Mouse (Mus musculus): ENCODE measurements around the gene Pcyt2.

Gene Pcyt2

GRCm38 (mm10) chr11:120633520-120634343, 16.0 kb upstream of the Pcyt2 start, which contains the start of gene Mafg:
Gene Mafg (minus strand): TSS chr11:120633600.
- DNase-seq (ENCODE audit: low spot score in 2 of 2) = peak; percentile 87 to 94

DNA sequence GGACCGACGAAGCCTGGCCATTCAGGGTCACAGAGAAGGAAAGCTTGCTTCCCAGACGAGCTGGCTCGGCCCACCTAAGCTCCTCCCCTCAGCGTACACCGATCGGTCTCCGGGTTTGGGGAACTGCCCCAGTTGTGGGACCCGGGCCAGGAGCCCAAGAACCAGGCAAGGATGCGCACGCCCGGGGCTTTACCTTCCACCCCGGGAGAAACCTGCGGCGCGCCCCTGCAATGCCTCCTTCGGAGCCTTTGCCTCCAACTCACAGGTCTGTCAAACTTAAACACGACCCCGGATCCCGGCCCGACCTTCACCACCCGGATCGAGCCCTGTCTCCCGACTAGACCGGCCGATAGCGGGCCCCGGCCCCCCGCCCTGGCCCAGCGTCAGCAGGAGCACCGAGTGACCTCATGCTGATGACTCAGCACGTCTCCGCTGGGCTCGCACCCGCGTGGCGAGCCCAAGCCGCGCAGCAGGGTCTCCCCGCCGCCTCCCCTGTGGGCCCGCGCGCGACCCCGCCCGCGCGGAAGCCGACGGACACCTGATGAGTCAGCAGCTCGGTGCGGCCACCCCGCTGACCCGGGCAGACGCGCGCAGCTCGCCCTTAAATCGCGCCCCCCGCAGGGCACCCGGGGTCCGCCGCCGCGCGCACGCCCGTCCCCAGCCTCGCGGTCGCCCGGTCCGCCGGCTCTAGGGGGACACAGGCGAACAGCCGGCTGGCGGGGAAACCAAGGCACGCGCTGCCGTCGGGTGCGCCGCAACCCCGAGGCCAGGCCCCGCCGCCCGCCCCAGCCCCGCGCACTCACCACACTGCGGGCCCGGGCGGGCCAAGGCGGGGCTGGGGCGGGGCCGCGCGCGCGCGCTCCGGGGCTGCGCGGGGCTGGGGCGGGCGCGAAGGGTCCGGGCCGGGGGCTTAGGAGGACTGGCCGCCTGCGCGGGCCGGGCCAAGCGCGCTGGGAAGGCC, 15.1 kb upstream of the Pcyt2 start:
- DNase-seq (ENCODE audit: low spot score in 2 of 2) = peak; percentile 64 to 78

GRCm38 (mm10) chr11:120631726-120632448, 14.2 kb upstream of the Pcyt2 start:
- DNase-seq (ENCODE audit: low spot score in 2 of 2) = no peak

DNA sequence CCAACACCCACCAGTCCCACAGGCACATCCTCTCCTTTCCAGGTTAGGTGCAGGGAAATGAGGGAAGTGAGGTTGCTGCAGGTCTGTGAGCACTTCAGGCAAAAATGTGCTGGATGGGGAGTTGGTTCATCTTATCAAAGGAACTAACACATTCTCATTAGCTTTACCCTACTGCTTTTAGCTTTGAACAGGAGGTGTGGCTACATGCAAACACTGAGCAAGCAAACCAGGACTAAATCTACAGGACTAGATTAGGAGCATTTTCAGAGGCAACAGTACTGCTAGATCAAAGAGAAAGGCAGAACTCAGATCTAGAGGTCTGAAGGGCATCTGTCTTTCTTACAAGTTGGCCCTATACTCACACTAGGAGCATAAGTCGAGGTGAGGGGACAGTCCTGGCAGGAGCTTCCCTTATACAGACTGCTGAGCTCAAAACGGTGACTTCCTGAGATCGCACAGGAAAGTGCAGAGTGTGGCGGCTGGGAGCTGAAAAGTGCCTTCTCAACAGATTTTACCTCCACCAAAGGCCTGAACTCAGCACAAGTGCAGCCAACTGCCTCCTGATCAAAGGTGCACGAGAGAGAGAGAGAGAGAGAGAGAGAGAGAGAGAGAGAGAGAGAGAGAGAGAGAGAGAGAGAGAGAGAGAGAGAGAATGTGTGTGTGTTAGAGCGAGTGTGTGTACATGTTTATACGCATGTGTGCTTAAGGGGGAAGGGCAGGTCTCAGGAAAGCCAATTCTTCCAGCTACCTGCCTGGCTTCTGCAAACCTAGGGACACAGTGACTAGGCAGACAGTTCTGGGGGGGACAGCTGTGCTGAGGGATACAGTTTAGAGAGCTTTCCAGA, 13.4 kb upstream of the Pcyt2 start:
- DNase-seq (ENCODE audit: low spot score in 2 of 2) = no peak

DNA sequence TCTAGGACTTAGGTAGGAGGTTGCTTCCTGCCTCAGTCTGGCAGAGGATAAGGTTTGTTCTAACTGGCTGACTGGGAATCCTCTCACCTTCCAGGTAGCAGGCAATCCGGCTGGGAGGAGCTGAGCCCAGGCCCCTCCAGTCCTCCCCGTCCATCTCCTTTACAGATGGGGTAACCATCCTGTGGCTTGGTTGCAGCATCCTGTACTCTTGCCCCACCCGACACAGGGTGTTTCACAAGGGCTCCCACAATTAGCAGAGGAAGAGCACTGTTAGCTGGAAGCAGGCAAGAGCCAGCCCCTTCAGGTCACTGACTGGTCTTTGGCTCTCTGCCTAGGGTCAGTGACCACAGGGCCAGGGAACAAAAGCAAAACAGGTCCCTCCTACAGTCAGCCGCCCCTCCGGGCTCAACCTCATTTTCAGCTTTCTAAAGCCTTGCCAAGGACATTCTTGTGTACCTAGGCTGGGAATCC, 12.7 kb upstream of the Pcyt2 start:
- peak in 1 of 2 experiments; percentile 44 for DNase-seq (ENCODE audit: low spot score in 2 of 2)

- DNase-seq (ENCODE audit: low spot score in 2 of 2) = peak in 1 of 2 experiments; percentile 62
Measured at GRCm38 (mm10) chr11:120629911-120630310, 12.2 kb upstream of the Pcyt2 start.

GRCm38 (mm10) chr11:120629341-120629730, 11.6 kb upstream of the Pcyt2 start:
- no peak for DNase-seq (ENCODE audit: low spot score in 2 of 2)

DNA sequence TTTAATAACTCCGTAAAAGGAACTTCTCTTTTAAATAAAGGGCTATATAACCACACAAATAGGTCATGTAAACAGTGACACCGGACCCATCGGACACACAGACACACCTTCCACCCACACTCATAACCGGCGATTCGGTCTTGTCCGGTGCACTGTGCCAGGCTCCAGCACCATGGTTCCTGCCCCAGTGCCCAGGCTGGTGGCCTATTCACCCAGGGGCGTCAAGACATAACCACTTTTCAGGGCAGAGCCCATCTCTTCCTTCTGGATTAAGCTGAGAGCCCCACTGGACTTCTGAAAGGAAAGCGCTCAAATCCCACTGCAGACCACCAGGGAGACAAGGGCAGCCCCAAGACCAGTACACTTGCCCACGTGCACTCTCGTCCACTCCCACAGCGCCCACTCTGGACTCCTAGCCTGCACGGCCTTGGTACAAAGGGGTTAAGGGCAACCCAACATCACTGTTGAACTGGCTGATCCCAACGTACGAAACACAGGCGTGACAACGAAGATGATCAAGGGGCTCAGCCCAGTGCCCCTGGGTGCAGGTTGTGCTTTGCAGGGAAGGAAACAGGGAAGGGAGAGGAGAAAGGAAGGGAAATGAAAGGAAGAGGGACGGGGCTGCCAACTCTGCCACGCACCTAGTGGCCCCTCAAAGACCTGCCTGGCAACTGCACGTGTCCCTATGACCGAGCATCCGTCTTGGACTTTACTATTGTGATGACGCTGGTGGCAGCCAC, 11.0 kb upstream of the Pcyt2 start:
- DNase-seq (ENCODE audit: low spot score in 2 of 2) = no peak

GRCm38 (mm10) chr11:120627468-120628300, 9.9 kb upstream of the Pcyt2 start:
- no peak for DNase-seq (ENCODE audit: low spot score in 2 of 2)

GRCm38 (mm10) chr11:120626785-120627467, 9.2 kb upstream of the Pcyt2 start:
- no peak for DNase-seq (ENCODE audit: low spot score in 2 of 2)

DNA sequence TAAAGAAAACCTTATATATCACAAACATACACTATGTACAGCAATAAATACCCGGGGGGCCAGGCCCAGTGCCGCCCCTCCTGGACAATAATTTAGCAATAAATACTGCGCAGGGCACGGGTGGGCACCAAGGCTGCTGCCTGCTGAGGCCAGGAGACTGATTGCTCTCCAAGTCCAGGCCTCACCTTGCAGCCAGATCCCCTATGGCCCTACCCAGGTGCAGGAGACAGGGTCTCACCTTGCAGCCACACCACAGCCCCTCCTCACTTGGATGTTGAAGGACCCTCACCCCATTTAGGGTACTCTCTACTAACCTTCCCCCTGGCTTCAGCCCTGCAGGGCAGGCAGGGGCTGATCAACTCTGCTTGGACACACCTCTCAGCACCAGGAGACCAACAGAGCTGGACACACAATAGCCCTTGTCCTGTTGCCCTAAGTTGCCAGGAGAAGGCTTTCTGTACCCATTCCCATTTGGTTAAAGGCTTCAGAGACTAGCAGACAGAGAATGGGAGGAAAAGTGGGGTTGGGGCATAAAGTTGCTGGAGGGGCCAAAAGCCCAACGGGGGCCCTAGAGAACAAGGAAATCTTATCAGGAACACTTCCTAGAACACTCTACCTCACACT, 7.5 kb upstream of the Pcyt2 start, which contains the start of gene Sirt7:
Sirt7 (minus strand) TSS at position 89 of the 624 bp plus-strand sequence.
- DNase-seq (ENCODE audit: low spot score in 2 of 2) = no peak

GRCm38 (mm10) chr11:120624680-120625111, 7.0 kb upstream of the Pcyt2 start:
- DNase-seq (ENCODE audit: low spot score in 2 of 2) = peak; percentile 76 to 85

DNA sequence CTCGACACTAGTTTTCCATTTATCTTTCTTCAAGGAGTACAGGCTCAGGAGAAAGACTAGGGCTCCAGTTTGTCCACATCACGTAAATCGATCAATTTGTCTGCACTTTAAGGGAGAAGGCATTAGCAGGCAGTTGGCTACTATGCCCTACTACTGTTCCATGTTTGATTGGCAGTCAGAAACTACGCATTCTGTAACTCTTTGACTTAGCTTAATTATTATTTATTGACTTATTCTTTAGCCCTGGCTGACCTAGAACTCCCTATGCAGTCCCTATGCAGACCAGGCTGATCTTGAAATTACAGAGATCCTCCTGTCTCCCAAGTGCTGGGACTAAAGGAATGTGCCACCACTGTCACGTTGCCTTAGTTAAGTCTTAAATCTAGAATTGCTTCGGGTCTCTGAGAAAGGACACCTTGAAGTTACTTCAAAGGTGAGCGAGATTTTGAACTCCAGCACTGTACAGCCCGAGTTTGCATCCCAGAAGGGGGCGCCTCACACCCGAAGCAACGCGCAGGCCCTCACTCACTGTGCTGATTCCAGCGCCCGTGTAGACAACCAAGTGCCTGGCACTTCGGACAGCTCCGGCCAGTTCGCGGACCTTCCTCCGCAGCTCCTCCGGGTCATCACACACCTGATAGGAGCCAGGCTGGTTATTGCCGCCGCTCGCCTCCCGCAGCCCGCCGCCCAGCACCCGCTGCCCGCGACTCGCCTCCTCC, 6.4 kb upstream of the Pcyt2 start:
- DNase-seq (ENCODE audit: low spot score in 2 of 2) = peak; percentile 67 to 71

DNA sequence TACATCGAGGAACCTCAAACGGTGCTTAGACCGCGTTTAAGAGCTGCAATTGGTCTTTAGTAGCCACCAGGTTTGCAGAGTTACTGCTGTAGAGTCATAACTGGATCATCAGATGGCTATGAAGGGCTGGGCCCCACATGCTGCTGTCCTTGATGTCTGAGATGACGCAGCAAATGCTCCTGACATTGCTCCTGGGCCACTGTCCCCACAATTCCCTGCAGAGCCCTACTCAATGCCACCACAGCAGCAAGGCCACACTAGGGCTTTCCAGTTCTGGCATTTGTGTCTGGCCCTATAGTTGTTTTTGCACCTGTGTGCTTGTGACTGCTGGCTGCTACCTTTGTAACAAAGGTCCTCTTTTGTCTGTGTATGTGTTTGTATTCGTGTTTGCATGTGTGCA, 5.1 kb upstream of the Pcyt2 start:
- no peak for DNase-seq (ENCODE audit: low spot score in 2 of 2)

- no peak for DNase-seq (ENCODE audit: low spot score in 2 of 2)
Measured at GRCm38 (mm10) chr11:120620195-120620594, 2.5 kb upstream of the Pcyt2 start.

DNA sequence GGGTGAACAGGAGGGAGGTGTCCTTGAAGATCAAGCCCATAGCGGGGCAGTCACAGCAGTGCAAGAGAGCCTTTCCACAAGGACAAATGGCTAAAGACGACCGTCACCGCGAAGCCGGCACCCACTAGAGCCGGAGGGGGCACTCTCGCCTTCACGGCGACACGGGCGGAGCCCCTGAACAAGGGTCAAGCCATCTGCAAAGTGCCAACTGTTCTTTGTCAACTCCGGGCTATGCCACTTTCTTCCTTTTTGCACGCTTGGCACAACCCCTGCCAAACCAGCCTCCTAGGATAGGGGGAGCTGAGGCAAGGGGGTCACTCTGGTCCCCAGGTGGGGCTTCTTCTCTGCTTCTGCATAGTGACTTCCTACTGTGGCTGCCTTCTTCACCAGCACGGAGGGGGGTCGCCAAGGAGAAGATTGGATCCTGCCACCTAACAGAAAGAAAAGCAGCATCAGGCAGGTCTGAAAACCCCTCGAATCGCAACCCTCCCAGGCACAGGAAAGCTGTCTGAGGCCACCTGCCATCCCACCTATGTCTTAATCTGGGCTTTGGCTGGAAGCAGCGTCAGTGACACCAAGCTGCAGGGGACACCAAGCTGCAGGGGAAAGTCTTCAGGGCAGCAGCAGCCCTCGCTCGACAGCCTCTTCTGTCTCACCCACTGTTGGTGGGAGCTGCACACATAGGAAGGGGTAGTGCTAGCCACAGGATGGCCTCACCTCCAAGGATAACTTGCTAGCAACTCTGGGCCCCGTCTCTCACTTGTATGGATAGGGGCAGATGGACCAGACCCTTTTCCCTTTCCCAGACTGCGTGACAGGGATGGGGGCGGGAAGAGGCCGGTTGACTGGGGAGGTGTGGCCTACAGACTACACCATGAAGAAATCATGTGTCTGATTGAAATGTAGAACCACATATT, 1.1 kb upstream of the Pcyt2 start:
- no peak for DNase-seq (ENCODE audit: low spot score in 2 of 2)

Data from urinary bladder, postnatal 36 days (tissue).